Mouse (Mus musculus) kidney, embryonic 14.5 days (tissue): ENCODE measurements around the gene Dhx30. TPM values are rescaled to one million over a fixed set of nuclear protein-coding genes. Genes with fewer than 3 reads are reported as not detected.
"Not testable (repeated sequence)": the region's sequence is repeated elsewhere in the genome, so short reads cannot be mapped to it uniquely, and the experiment has no call there.

Experiments used
- ATAC-seq: fragments of 200-750 bp; cut with Nextera tagmentation; 2 replicates; pipeline ENCODE4 v1.8.0; 2017; ENCODE audit warnings: moderate number of reproducible peaks, mild to moderate bottlenecking, moderate TSS enrichment, moderate library complexity; ENCODE audit not compliant: low FRiP score, low TSS enrichment
- H3K27ac ChIP-seq: fragments of 300-500 bp; sonication (generic); 2 replicates; pipeline ENCODE4 v1.5.1; 2014; ENCODE audit warnings: low read depth, mild to moderate bottlenecking, low read length, moderate library complexity, mixed read lengths
- H3K27me3 ChIP-seq: fragments of 300-500 bp; sonication (generic); 2 replicates; pipeline ENCODE4 v1.6.1; 2014; ENCODE audit warnings: mild to moderate bottlenecking, low read length; ENCODE audit not compliant: control insufficient read depth, insufficient read depth
- H3K36me3 ChIP-seq: fragments of 300-500 bp; sonication (generic); 2 replicates; pipeline ENCODE4 v1.6.1; 2014; ENCODE audit warnings: low read length, mixed read lengths; ENCODE audit not compliant: control insufficient read depth, insufficient read depth
- H3K4me1 ChIP-seq: fragments of 300-500 bp; sonication (generic); 2 replicates; pipeline ENCODE4 v1.6.1; 2014; ENCODE audit warnings: low read length, mixed read lengths; ENCODE audit not compliant: control insufficient read depth, insufficient read depth
- H3K4me2 ChIP-seq: fragments of 300-500 bp; sonication (generic); replicated peaks from 2 replicates; pipeline ENCODE4 v1.6.1; 2014; ENCODE audit warnings: low read depth, mild to moderate bottlenecking, low read length
- H3K4me3 ChIP-seq: fragments of 300-500 bp; sonication (generic); 2 replicates; pipeline ENCODE4 v1.5.1; 2014; ENCODE audit warnings: mild to moderate bottlenecking, low read length
- H3K9ac ChIP-seq: fragments of 300-500 bp; sonication (generic); 2 replicates; pipeline ENCODE4 v1.6.1; 2014; ENCODE audit warnings: low read depth, mild to moderate bottlenecking, low read length, moderate library complexity
- H3K9me3 ChIP-seq: fragments of 300-500 bp; sonication (generic); 2 replicates; pipeline ENCODE4 v1.6.1; 2016; ENCODE audit warnings: low read length; ENCODE audit not compliant: control insufficient read depth
- WGBS: fragments of 180-500 bp; shearing (Covaris S2); extraction: QIAGEN DNeasy Blood & Tissue Kit; methylation state at CpG from one replicate; pipeline ENCODE4 v1.1.7; 2014; 5-methylcytosine and 5-hydroxymethylcytosine counted together
- polyA plus RNA-seq: library from polyadenylated mRNA; unstranded; fragments of >200 nt; fragmentation: Nextera tagmentation; extraction: Ambion mirVana; gene quantifications from 2 replicates; pipeline ENCODE4 v1.2.1, GENCODE M21; 2014

Dhx30 gene
- 122 and 142 TPM in 2 replicates for polyA plus RNA-seq

GRCm38 (mm10) chr9:110117779-110118139 is at the start of gene Dhx30:
Dhx30 (minus strand) TSS chr9:110117830.
- H3K9ac ChIP-seq, result peak within 1 kb of the TSS; percentile 94
- no peaks in the 10 kb centered on the region for H3K9me3 ChIP-seq
- H3K4me3 ChIP-seq, result peak within 1 kb of the TSS; percentile 96
- peaks cover 7% of the 10 kb centered on the region; the same call in 1 of the 2 replicates for H3K4me1 ChIP-seq
- H3K27me3 ChIP-seq, result no peaks in the 10 kb centered on the region
- ATAC-seq, result peak; percentile 9
- H3K4me2 ChIP-seq, result peak within 1 kb of the TSS; percentile 73
- under 1% methylated on average over 17 of the region's 17 CpGs for WGBS
- peak within 1 kb of the TSS; percentile 97 for H3K27ac ChIP-seq
- H3K36me3 ChIP-seq, result peaks cover 23% of the 10 kb centered on the region

- WGBS, result 94% methylated on average over 2 of the region's 2 CpGs
Observed at GRCm38 (mm10) chr9:110163071-110163470, 45.4 kb upstream of the Dhx30 start.

GRCm38 (mm10) chr9:110162441-110162840 is 44.8 kb upstream of the Dhx30 start:
- H3K4me2 ChIP-seq, result no peak overlapping the region
- WGBS, result 69% methylated on average over 5 of the region's 5 CpGs
- H3K9me3 ChIP-seq, result no peaks in the 10 kb centered on the region
- H3K36me3 ChIP-seq, result peaks cover 73% of the 10 kb centered on the region
- H3K9ac ChIP-seq, result no peak overlapping the region
- no peak overlapping the region for H3K4me3 ChIP-seq
- no peak for ATAC-seq
- no peaks in the 10 kb centered on the region for H3K4me1 ChIP-seq
- H3K27me3 ChIP-seq, result no peaks in the 10 kb centered on the region
- no peak overlapping the region for H3K27ac ChIP-seq

More at GRCm38 (mm10) chr9:110163071-110163470, 45.4 kb upstream of the Dhx30 start:
- no peak for ATAC-seq
- Histone ChIP-seq H3K9me3 (no peaks in the 10 kb centered on the region), H3K9ac (no peak overlapping the region), H3K4me1 (no peaks in the 10 kb centered on the region), H3K36me3 (peaks cover 73% of the 10 kb centered on the region), H3K27me3 (no peaks in the 10 kb centered on the region), H3K4me3 (no peak overlapping the region), H3K27ac (no peak overlapping the region), H3K4me2 (no peak overlapping the region)

- not testable (repeated sequence) for H3K9me3 ChIP-seq, H3K4me3 ChIP-seq, H3K27me3 ChIP-seq, ATAC-seq, H3K9ac ChIP-seq, H3K4me1 ChIP-seq, H3K27ac ChIP-seq, H3K4me2 ChIP-seq
- 93% methylated on average over 2 of the region's 2 CpGs for WGBS
- H3K36me3 ChIP-seq, result peaks cover 74% of the 10 kb centered on the region
Observed at GRCm38 (mm10) chr9:110160486-110160885, 42.9 kb upstream of the Dhx30 start.

GRCm38 (mm10) chr9:110159036-110159435 is 41.4 kb upstream of the Dhx30 start:
- 100% methylated on average over 1 of the region's 1 CpGs for WGBS

GRCm38 (mm10) chr9:110148598-110148997 is 31.0 kb upstream of the Dhx30 start:
- WGBS, result 80% methylated on average over 2 of the region's 2 CpGs
- ATAC-seq, result no peak
- Histone ChIP-seq H3K27ac (no peak overlapping the region), H3K9ac (no peak overlapping the region), H3K27me3 (no peaks in the 10 kb centered on the region), H3K9me3 (no peaks in the 10 kb centered on the region), H3K36me3 (peaks cover 76% of the 10 kb centered on the region), H3K4me3 (no peak overlapping the region), H3K4me2 (no peak overlapping the region), H3K4me1 (no peaks in the 10 kb centered on the region)

More at GRCm38 (mm10) chr9:110159036-110159435, 41.4 kb upstream of the Dhx30 start:
- no peak overlapping the region for H3K4me2 ChIP-seq
- no peaks in the 10 kb centered on the region for H3K4me1 ChIP-seq
- no peak for ATAC-seq
- peaks cover 76% of the 10 kb centered on the region for H3K36me3 ChIP-seq
- H3K4me3 ChIP-seq, result no peak overlapping the region
- no peaks in the 10 kb centered on the region for H3K9me3 ChIP-seq
- no peak overlapping the region for H3K27ac ChIP-seq
- no peaks in the 10 kb centered on the region for H3K27me3 ChIP-seq
- H3K9ac ChIP-seq, result no peak overlapping the region

- H3K27ac ChIP-seq, result no peak overlapping the region
- WGBS, result 89% methylated on average over 1 of the region's 1 CpGs
- no peaks in the 10 kb centered on the region for H3K9me3 ChIP-seq
- no peaks in the 10 kb centered on the region for H3K27me3 ChIP-seq
- no peak overlapping the region for H3K4me2 ChIP-seq
- H3K36me3 ChIP-seq, result peaks cover 76% of the 10 kb centered on the region
- H3K4me3 ChIP-seq, result no peak overlapping the region
- H3K9ac ChIP-seq, result no peak overlapping the region
- H3K4me1 ChIP-seq, result no peaks in the 10 kb centered on the region
- no peak for ATAC-seq
Observed at GRCm38 (mm10) chr9:110142097-110142496, 24.5 kb upstream of the Dhx30 start.

GRCm38 (mm10) chr9:110139119-110139518 is 21.5 kb upstream of the Dhx30 start:
- peaks cover 82% of the 10 kb centered on the region for H3K36me3 ChIP-seq
- no peak overlapping the region for H3K4me2 ChIP-seq
- H3K4me1 ChIP-seq, result peaks cover 4% of the 10 kb centered on the region; the same call in 1 of the 2 replicates
- H3K9me3 ChIP-seq, result no peaks in the 10 kb centered on the region
- 85% methylated on average over 4 of the region's 4 CpGs for WGBS
- no peak overlapping the region for H3K4me3 ChIP-seq
- no peak for ATAC-seq
- no peak overlapping the region for H3K9ac ChIP-seq
- H3K27me3 ChIP-seq, result no peaks in the 10 kb centered on the region
- no peak overlapping the region for H3K27ac ChIP-seq

- WGBS, result 79% methylated on average over 5 of the region's 5 CpGs
Observed at GRCm38 (mm10) chr9:110134176-110134575, 16.5 kb upstream of the Dhx30 start.

More at GRCm38 (mm10) chr9:110134176-110134575, 16.5 kb upstream of the Dhx30 start:
- H3K27ac ChIP-seq, result no peak overlapping the region
- H3K4me1 ChIP-seq, result peaks cover 22% of the 10 kb centered on the region
- no peaks in the 10 kb centered on the region for H3K9me3 ChIP-seq
- no peaks in the 10 kb centered on the region for H3K27me3 ChIP-seq
- H3K4me3 ChIP-seq, result no peak overlapping the region
- ATAC-seq, result no peak
- no peak overlapping the region; the same call in 1 of the 2 replicates for H3K4me2 ChIP-seq
- H3K9ac ChIP-seq, result no peak overlapping the region
- H3K36me3 ChIP-seq, result peaks cover 42% of the 10 kb centered on the region
